Mouse (Mus musculus) midbrain, embryonic 14.5 days (tissue): Measurements from ENCODE around the gene Map3k11. TPM values are rescaled to one million over a fixed set of nuclear protein-coding genes. Genes with fewer than 3 reads are reported as not detected.
A peak's percentile ranks its signal among the peaks of the same experiment; 100 is the strongest.

Experiments
- ATAC-seq: fragments of 200-750 bp; cut with Nextera tagmentation; 2 replicates; pipeline ENCODE4 v1.8.0; 2017; ENCODE audit warnings: moderate number of reproducible peaks, moderate library complexity; ENCODE audit not compliant: low FRiP score, low TSS enrichment
- DNase-seq: peaks from one replicate; pipeline ENCODE4 v3.0.0-alpha.2; 2015
- H3K27ac ChIP-seq: fragments of 300-500 bp; sonication (generic); replicated peaks from 2 replicates; pipeline ENCODE4 v1.5.1; 2014; ENCODE audit warnings: mild to moderate bottlenecking, low read depth, low read length, moderate library complexity
- H3K27me3 ChIP-seq: fragments of 300-500 bp; sonication (generic); 2 replicates; pipeline ENCODE4 v1.6.1; 2014; ENCODE audit warnings: low read length, control low read depth, mixed read lengths; ENCODE audit not compliant: control insufficient read depth, insufficient read depth
- H3K36me3 ChIP-seq: fragments of 300-500 bp; sonication (generic); 2 replicates; pipeline ENCODE4 v1.6.1; 2014; ENCODE audit warnings: low read length, control low read depth; ENCODE audit not compliant: control insufficient read depth, insufficient read depth
- H3K4me1 ChIP-seq: fragments of 300-500 bp; sonication (generic); 2 replicates; pipeline ENCODE4 v1.6.1; 2014; ENCODE audit warnings: mild to moderate bottlenecking, antibody characterized with exemption, low read length, control low read depth; ENCODE audit not compliant: control insufficient read depth, insufficient read depth
- H3K4me2 ChIP-seq: fragments of 300-500 bp; sonication (generic); 2 replicates; pipeline ENCODE4 v1.6.1; 2014; ENCODE audit warnings: mild to moderate bottlenecking, low read length, moderate library complexity
- H3K4me3 ChIP-seq: fragments of 300-500 bp; sonication (generic); replicated peaks from 2 replicates; pipeline ENCODE4 v1.5.1; 2014; ENCODE audit warnings: low read depth, low read length
- H3K9ac ChIP-seq: fragments of 300-500 bp; sonication (generic); replicated peaks from 2 replicates; pipeline ENCODE4 v1.6.1; 2014; ENCODE audit warnings: mild to moderate bottlenecking, low read length, moderate library complexity
- H3K9me3 ChIP-seq: fragments of 300-500 bp; sonication (generic); 2 replicates; pipeline ENCODE4 v1.6.1; 2016; ENCODE audit warnings: low read length, control low read depth, mixed read lengths; ENCODE audit not compliant: control insufficient read depth
- WGBS: fragments of 180-500 bp; shearing (Covaris S2); extraction: QIAGEN DNeasy Blood & Tissue Kit; methylation state at CpG from one replicate; pipeline ENCODE4 v1.1.7; 2014; 5-methylcytosine and 5-hydroxymethylcytosine counted together
- polyA plus RNA-seq: library from polyadenylated mRNA; unstranded; fragments of >200 nt; fragmentation: Nextera tagmentation; extraction: Ambion mirVana; gene quantifications from 2 replicates; pipeline ENCODE4 v1.2.1, GENCODE M21; 2014

The Map3k11 gene
- polyA plus RNA-seq, 1 experiment from 2014 or later = 12.1 TPM

GRCm38 (mm10) chr19:5723934-5724548, 35.5 kb downstream of the Map3k11 start:
- H3K27ac ChIP-seq = no peak overlapping the region
- WGBS = 72% methylated on average over 4 of the region's 4 CpGs
- H3K36me3 ChIP-seq = peaks cover 65% of the 10 kb centered on the region
- no peak overlapping the region for H3K4me3 ChIP-seq
- H3K9ac ChIP-seq = no peak overlapping the region
- H3K9me3 ChIP-seq = no peaks in the 10 kb centered on the region
- H3K27me3 ChIP-seq = no peaks in the 10 kb centered on the region
- H3K4me2 ChIP-seq = no peak overlapping the region
- ATAC-seq = no peak
- peaks cover 34% of the 10 kb centered on the region for H3K4me1 ChIP-seq
- no peak for DNase-seq

- Histone ChIP-seq H3K4me3 (no peak overlapping the region; the same call in 1 of the 2 replicates), H3K9ac (no peak overlapping the region), H3K27me3 (no peaks in the 10 kb centered on the region), H3K4me1 (peaks cover 34% of the 10 kb centered on the region), H3K9me3 (no peaks in the 10 kb centered on the region), H3K4me2 (peak overlapping the region; percentile 100), H3K36me3 (peaks cover 60% of the 10 kb centered on the region), H3K27ac (no peak overlapping the region)
- 85% methylated on average over 7 of the region's 7 CpGs for WGBS
- DNase-seq (no peak), ATAC-seq (no peak)
Measured at GRCm38 (mm10) chr19:5724549-5724941, 36.0 kb downstream of the Map3k11 start.

GRCm38 (mm10) chr19:5725029-5725707, 36.6 kb downstream of the Map3k11 start:
- Histone ChIP-seq H3K4me3 (peak overlapping the region; percentile 99), H3K9ac (no peak overlapping the region; the same call in 1 of the 2 replicates), H3K27me3 (no peaks in the 10 kb centered on the region), H3K4me2 (peak overlapping the region; percentile 100), H3K27ac (no peak overlapping the region; the same call in 1 of the 2 replicates), H3K36me3 (peaks cover 54% of the 10 kb centered on the region), H3K9me3 (no peaks in the 10 kb centered on the region), H3K4me1 (peaks cover 40% of the 10 kb centered on the region)
- DNase-seq (no peak), ATAC-seq (no peak)
- 83% methylated on average over 12 of the region's 12 CpGs for WGBS

DNA sequence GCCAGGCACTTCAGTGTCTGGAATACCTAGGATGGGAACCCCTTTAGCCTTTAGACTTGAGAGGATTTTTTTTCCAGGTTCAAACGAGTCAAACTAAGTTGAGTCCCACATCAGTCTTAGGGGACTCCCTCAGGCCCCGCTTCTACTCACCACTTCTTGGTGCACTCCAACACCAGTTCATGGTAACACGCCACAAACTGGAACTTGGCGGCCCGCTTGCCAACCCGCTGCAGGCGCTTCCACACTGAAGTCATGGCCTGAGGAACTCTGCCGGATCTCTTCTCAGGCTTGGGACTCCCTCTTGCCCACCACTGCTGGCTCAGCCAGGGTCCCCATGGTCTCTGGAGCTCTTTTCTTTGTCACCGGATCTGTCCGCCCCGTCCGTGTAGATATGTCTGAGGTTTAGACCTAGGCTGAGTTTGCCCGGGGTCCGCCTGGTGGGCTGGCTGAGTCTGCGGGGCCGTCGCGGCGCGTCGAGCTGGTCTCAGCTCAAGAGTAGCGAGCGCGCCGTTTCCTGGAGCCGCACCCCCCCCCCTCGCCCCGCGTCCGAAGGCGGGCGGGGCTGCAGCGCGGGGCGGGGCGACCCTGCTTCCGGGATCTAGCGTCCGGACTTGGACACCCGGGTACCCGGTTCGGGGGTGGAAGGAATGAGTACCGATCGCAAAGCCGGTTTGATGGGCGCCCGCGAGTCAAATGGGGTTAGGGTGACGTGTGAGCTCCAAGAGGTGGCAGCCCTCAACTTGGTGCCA, 37.4 kb downstream of the Map3k11 start, which contains the start of gene Ehbp1l1:
Ehbp1l1 (minus strand) TSS at position 551 of the 749 bp plus-strand sequence.
- DNase-seq (peak; percentile 47), ATAC-seq (no peak)
- no peaks in the 10 kb centered on the region for H3K27me3 ChIP-seq
- H3K4me1 ChIP-seq = peaks cover 48% of the 10 kb centered on the region
- peak within 1 kb of the TSS; percentile 100 for H3K4me2 ChIP-seq
- 13% methylated on average over 49 of the region's 49 CpGs for WGBS
- H3K9me3 ChIP-seq = no peaks in the 10 kb centered on the region
- H3K4me3 ChIP-seq = peak within 1 kb of the TSS; percentile 99
- peak within 1 kb of the TSS; percentile 54 for H3K9ac ChIP-seq
- H3K27ac ChIP-seq = no peak within 1 kb of the TSS
- peaks cover 46% of the 10 kb centered on the region for H3K36me3 ChIP-seq

- Histone ChIP-seq H3K36me3 (peaks cover 36% of the 10 kb centered on the region), H3K4me3 (peak overlapping the region; percentile 99), H3K27ac (no peak overlapping the region), H3K4me2 (peak overlapping the region; percentile 100), H3K9ac (peak overlapping the region; percentile 47), H3K27me3 (no peaks in the 10 kb centered on the region), H3K9me3 (no peaks in the 10 kb centered on the region), H3K4me1 (peaks cover 51% of the 10 kb centered on the region)
- WGBS = 88% methylated on average over 15 of the region's 15 CpGs
- no peak for ATAC-seq
- DNase-seq = no peak
Measured at GRCm38 (mm10) chr19:5726961-5727578, 38.5 kb downstream of the Map3k11 start.

- peak overlapping the region; percentile 98 for H3K27ac ChIP-seq
- no peaks in the 10 kb centered on the region for H3K9me3 ChIP-seq
- peak overlapping the region; percentile 99 for H3K4me3 ChIP-seq
- peaks cover 51% of the 10 kb centered on the region for H3K4me1 ChIP-seq
- DNase-seq (peak; percentile 92), ATAC-seq (no peak)
- peak overlapping the region; percentile 100 for H3K4me2 ChIP-seq
- no peaks in the 10 kb centered on the region for H3K27me3 ChIP-seq
- H3K9ac ChIP-seq = peak overlapping the region; percentile 99
- peaks cover 32% of the 10 kb centered on the region for H3K36me3 ChIP-seq
- WGBS = 4% methylated on average over 14 of the region's 14 CpGs
Measured at GRCm38 (mm10) chr19:5727701-5728100, 39.2 kb downstream of the Map3k11 start.

DNA sequence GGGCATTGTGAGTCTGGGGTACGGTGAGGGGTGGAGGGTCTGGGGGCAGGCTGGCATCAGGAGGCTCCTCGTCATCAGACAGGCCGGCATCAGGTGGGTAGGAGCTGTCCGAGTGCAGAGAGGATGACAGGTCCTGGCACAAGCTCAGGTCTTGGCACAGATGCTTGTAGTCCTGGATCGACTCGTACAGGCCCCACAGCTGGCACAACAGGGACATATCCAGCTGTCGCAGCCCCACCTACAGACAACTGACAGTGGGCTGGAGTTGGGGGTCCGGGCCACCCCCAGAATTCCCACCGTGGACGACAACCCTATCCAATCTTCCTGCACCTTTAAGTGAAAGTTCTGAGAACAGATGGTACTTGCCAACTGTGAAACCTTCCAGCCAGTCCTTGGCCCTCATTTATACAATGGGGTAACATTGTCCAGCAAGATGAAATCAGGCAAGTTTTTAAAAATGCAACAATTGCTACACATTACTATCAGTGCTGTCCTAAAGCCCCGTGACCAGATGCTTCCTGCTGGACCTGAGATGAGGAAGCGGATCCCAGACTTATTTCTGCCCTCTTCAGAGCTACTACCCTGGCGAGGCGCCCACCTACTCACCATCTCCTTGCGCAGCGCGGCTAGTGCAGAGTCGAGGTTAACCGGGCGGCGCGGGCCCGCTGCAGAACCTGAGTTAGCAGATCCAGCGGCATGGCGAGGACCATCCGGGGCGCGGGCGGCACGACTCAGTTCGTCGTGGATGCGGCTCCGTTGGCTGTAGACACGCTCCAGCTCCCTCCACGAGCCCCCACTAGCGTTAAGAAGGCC, 40.3 kb downstream of the Map3k11 start:
- WGBS = 8% methylated on average over 37 of the region's 37 CpGs
- DNase-seq = peak; percentile 76
- Histone ChIP-seq H3K36me3 (peaks cover 22% of the 10 kb centered on the region), H3K9me3 (no peaks in the 10 kb centered on the region), H3K9ac (peak overlapping the region; percentile 99), H3K4me1 (peaks cover 51% of the 10 kb centered on the region), H3K27ac (peak overlapping the region; percentile 98), H3K4me2 (peak overlapping the region; percentile 100), H3K27me3 (no peaks in the 10 kb centered on the region), H3K4me3 (peak overlapping the region; percentile 99)
- peak; percentile 45 for ATAC-seq

DNA sequence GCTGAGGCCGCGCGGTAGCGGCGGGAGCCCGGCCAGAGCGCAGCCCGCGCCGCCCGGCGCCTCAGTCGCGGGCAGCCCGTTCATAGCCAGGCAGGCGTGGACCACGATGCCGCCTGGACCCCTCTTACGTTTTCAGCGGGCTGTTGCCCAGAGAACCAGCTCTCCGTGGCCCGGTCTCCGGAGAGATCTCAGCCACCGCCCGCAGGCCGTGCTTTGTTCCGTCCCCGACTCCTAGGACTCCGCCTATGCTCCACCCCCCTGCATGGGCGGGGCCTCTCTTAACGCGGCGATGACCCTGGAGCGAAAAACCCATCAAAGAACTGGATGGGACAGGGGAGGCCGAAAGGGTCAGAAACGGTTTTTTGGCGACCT, 40.9 kb downstream of the Map3k11 start, which contains the start of gene Fam89b:
Fam89b (minus strand) TSS at position 210 of the 372 bp plus-strand sequence.
- Histone ChIP-seq H3K4me2 (peak within 1 kb of the TSS; percentile 100), H3K4me3 (peak within 1 kb of the TSS; percentile 99), H3K9me3 (no peaks in the 10 kb centered on the region), H3K36me3 (peaks cover 16% of the 10 kb centered on the region), H3K4me1 (peaks cover 51% of the 10 kb centered on the region), H3K27ac (peak within 1 kb of the TSS; percentile 98), H3K27me3 (no peaks in the 10 kb centered on the region), H3K9ac (peak within 1 kb of the TSS; percentile 99)
- 1% methylated on average over 37 of the region's 37 CpGs for WGBS
- DNase-seq (peak; percentile 93), ATAC-seq (peak; percentile 84)
